Mouse (Mus musculus): Measurements from ENCODE around the gene Bach1. TPM values are rescaled to one million over a fixed set of nuclear protein-coding genes. Genes with fewer than 3 reads are reported as not detected.

Gene Bach1
- polyA plus RNA-seq, 1 experiment from 2014 or later: 15.9 TPM

DNA sequence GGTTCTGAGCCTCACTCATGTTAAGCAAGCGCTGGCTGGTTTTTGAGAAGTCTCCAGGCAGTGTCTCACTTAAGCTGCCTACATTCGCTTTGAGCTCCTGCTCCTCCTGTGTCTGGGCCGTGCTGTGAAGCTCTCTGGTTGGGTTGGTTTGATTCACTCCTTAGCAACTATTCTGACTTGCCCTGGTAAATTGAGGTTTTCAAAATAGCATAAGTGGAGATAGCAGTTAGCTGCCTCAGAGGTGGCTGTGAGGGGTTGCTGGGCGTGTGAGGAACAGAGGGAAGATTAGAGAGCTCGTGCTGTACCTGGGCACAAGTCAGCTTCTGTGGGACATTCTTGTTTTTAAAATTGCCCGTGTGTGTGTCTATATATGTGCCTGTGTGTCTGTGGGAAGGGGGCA is 27.6 kb downstream of the Bach1 start:
- no peak overlapping the region for H3K27ac ChIP-seq (replicated peaks; ENCODE audit: low read depth, low read length)
- H3K36me3 ChIP-seq (ENCODE audit: control insufficient read depth, insufficient read depth, low read length): peaks cover 11% of the 10 kb centered on the region
- H3K9me3 ChIP-seq (ENCODE audit: control insufficient read depth, low read length): no peaks in the 10 kb centered on the region
- H3K4me3 ChIP-seq (ENCODE audit: low read depth, low read length): no peak overlapping the region
- no peak overlapping the region for H3K4me2 ChIP-seq (ENCODE audit: low read depth, severe bottlenecking)
- H3K27me3 ChIP-seq (ENCODE audit: control insufficient read depth, insufficient read depth, low read length): no peaks in the 10 kb centered on the region
- H3K9ac ChIP-seq (ENCODE audit: low read length): no peak overlapping the region
- DNase-seq (ENCODE audit: low spot score) (no peak), ATAC-seq (ENCODE audit: insufficient number of reproducible peaks, low FRiP score, low TSS enrichment, low read depth) (no peak)
- WGBS: 89% methylated on average over 6 of the region's 6 CpGs
- no peaks in the 10 kb centered on the region for H3K4me1 ChIP-seq (ENCODE audit: control insufficient read depth, insufficient read depth, low read length)

DNA sequence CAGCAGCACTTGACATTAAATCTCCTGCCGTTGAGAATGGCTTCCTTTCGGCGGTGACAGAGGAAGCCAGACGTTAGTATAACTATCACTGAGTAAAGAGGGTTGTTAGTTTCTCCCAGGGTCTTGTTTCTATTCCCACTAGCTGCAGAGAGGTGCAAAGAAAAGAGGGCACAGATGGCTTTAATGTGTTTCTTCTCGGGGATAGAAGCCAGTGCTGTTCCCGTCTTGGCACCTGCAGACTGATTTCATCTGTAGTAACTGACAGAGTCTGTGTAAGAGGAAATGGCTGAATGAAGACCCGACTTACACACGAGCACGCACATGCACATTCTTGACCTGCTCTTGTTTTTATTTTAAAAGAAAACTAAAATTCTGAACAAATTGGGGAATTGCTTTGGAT is 28.5 kb downstream of the Bach1 start:
- Histone ChIP-seq H3K4me1 (ENCODE audit: control insufficient read depth, insufficient read depth, low read length) (no peaks in the 10 kb centered on the region), H3K9me3 (ENCODE audit: control insufficient read depth, low read length) (no peaks in the 10 kb centered on the region), H3K4me3 (ENCODE audit: low read depth, low read length) (no peak overlapping the region), H3K36me3 (ENCODE audit: control insufficient read depth, insufficient read depth, low read length) (peaks cover 11% of the 10 kb centered on the region), H3K4me2 (ENCODE audit: low read depth, severe bottlenecking) (no peak overlapping the region), H3K27me3 (ENCODE audit: control insufficient read depth, insufficient read depth, low read length) (no peaks in the 10 kb centered on the region), H3K9ac (ENCODE audit: low read length) (no peak overlapping the region), H3K27ac (replicated peaks; ENCODE audit: low read depth, low read length) (no peak overlapping the region)
- DNase-seq (ENCODE audit: low spot score): no peak
- ATAC-seq (ENCODE audit: insufficient number of reproducible peaks, low FRiP score, low TSS enrichment, low read depth): no peak
- WGBS: 71% methylated on average over 9 of the region's 9 CpGs

DNA sequence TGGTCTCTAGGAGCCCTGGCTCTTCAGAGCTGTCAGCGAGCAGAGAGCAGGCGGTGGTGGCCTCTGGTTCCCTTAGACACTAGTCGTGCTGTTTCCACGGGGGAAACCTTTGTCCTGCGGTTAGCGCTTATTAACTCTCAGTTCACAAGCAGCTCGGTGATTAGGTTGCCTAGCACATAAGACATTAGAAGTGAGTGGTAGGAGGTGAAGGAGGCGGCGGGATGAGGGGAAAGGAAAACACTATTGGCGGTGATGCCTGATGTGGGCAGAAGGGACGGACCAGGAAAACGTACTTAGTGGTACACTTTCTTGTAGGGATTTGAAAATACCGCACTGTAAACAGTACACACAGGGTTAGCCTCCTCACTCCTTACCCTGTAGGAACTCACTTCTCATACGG is 29.2 kb downstream of the Bach1 start:
- no peak for ATAC-seq (ENCODE audit: insufficient number of reproducible peaks, low FRiP score, low TSS enrichment, low read depth)
- Histone ChIP-seq H3K36me3 (ENCODE audit: control insufficient read depth, insufficient read depth, low read length) (peaks cover 10% of the 10 kb centered on the region), H3K9ac (ENCODE audit: low read length) (no peak overlapping the region), H3K27ac (replicated peaks; ENCODE audit: low read depth, low read length) (no peak overlapping the region), H3K9me3 (ENCODE audit: control insufficient read depth, low read length) (no peaks in the 10 kb centered on the region), H3K4me2 (ENCODE audit: low read depth, severe bottlenecking) (no peak overlapping the region), H3K27me3 (ENCODE audit: control insufficient read depth, insufficient read depth, low read length) (no peaks in the 10 kb centered on the region), H3K4me1 (ENCODE audit: control insufficient read depth, insufficient read depth, low read length) (no peaks in the 10 kb centered on the region), H3K4me3 (ENCODE audit: low read depth, low read length) (no peak overlapping the region)
- 90% methylated on average over 14 of the region's 14 CpGs for WGBS
- DNase-seq (ENCODE audit: low spot score): no peak

DNA sequence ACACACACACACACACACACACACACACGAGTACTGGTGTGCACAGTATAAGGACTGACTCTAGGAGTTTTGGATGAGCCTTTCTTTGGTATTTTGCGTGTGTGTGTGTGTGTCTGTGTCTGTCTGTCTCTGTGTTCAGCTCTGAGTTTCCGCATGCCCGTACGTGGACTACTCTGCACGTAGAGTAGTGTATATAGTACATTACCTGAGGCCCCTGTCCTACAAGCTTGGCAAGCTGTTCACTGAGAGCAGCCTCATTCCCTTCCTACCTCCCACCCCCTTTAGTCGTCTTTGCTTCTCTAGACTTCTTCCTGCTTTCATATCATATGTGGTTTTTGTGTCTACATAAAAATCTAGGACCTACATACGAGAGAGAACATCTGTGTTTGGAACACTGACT is 30.0 kb downstream of the Bach1 start:
- 91% methylated on average over 8 of the region's 8 CpGs for WGBS
- DNase-seq (ENCODE audit: low spot score): no peak
- Histone ChIP-seq H3K9me3 (ENCODE audit: control insufficient read depth, low read length) (no peaks in the 10 kb centered on the region), H3K9ac (ENCODE audit: low read length) (no peak overlapping the region), H3K27me3 (ENCODE audit: control insufficient read depth, insufficient read depth, low read length) (no peaks in the 10 kb centered on the region), H3K4me2 (ENCODE audit: low read depth, severe bottlenecking) (no peak overlapping the region), H3K4me1 (ENCODE audit: control insufficient read depth, insufficient read depth, low read length) (no peaks in the 10 kb centered on the region), H3K36me3 (ENCODE audit: control insufficient read depth, insufficient read depth, low read length) (peaks cover 5% of the 10 kb centered on the region), H3K4me3 (ENCODE audit: low read depth, low read length) (no peak overlapping the region), H3K27ac (replicated peaks; ENCODE audit: low read depth, low read length) (no peak overlapping the region)
- ATAC-seq (ENCODE audit: insufficient number of reproducible peaks, low FRiP score, low TSS enrichment, low read depth): no peak

DNA sequence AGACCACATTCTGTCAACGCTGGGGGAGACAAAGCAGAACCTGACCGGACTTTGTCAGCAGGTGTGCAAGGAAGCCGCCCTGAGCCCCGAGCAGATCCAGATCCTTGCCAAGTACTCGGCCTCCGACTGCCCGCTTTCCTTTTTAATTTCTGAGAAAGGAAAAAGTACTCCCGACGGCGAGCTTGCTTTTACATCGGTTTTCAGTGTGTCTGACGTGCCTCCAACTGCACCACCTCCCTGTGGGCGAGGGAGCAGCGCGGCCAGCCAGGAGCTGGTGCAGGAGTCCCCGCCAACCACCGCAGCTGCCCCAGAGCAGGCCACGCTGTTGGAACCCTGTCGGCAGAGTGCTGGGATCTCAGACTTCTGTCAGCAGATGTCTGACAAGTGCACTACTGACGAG is 30.7 kb downstream of the Bach1 start:
- H3K27me3 ChIP-seq (ENCODE audit: control insufficient read depth, insufficient read depth, low read length): no peaks in the 10 kb centered on the region
- DNase-seq (ENCODE audit: low spot score) (no peak), ATAC-seq (ENCODE audit: insufficient number of reproducible peaks, low FRiP score, low TSS enrichment, low read depth) (no peak)
- no peak overlapping the region for H3K9ac ChIP-seq (ENCODE audit: low read length)
- no peak overlapping the region for H3K27ac ChIP-seq (replicated peaks; ENCODE audit: low read depth, low read length)
- 94% methylated on average over 20 of the region's 20 CpGs for WGBS
- no peak overlapping the region for H3K4me3 ChIP-seq (ENCODE audit: low read depth, low read length)
- H3K9me3 ChIP-seq (ENCODE audit: control insufficient read depth, low read length): no peaks in the 10 kb centered on the region
- H3K36me3 ChIP-seq (ENCODE audit: control insufficient read depth, insufficient read depth, low read length): peaks cover 5% of the 10 kb centered on the region
- no peak overlapping the region for H3K4me2 ChIP-seq (ENCODE audit: low read depth, severe bottlenecking)
- no peaks in the 10 kb centered on the region for H3K4me1 ChIP-seq (ENCODE audit: control insufficient read depth, insufficient read depth, low read length)

DNA sequence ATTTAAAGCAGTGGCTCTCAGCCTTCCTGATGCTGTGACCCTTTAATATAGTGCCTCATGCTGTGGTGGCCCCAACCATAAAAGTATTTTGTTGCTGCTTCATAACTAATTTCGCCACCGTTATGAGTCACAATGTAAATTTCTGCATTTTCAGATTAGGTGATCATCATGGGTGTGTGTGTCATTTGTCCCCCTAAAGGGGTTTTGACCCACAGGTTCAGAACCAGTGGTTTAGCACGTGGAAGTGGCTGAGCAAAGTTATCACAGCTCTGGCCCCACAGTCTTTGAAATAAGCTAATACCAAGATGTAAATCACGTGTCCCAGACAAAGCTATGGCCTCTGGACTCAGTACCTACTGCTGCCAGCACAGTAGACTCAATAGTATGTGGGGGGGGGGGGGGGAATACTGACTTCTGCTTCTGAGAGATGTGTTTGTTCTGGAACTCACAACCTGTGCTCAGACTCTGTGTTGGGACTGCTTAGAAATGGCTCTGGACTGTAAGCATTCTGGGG is 36.2 kb downstream of the Bach1 start:
- Histone ChIP-seq H3K27me3 (ENCODE audit: control insufficient read depth, insufficient read depth, low read length) (no peaks in the 10 kb centered on the region), H3K4me3 (ENCODE audit: low read depth, low read length) (no peak overlapping the region), H3K9me3 (ENCODE audit: control insufficient read depth, low read length) (no peaks in the 10 kb centered on the region), H3K4me2 (ENCODE audit: low read depth, severe bottlenecking) (no peak overlapping the region), H3K36me3 (ENCODE audit: control insufficient read depth, insufficient read depth, low read length) (peaks cover 5% of the 10 kb centered on the region), H3K4me1 (ENCODE audit: control insufficient read depth, insufficient read depth, low read length) (no peaks in the 10 kb centered on the region), H3K27ac (replicated peaks; ENCODE audit: low read depth, low read length) (no peak overlapping the region), H3K9ac (ENCODE audit: low read length) (no peak overlapping the region)
- no peak for ATAC-seq (ENCODE audit: insufficient number of reproducible peaks, low FRiP score, low TSS enrichment, low read depth)
- no peak for DNase-seq (ENCODE audit: low spot score)
- 86% methylated on average over 4 of the region's 4 CpGs for WGBS

DNA sequence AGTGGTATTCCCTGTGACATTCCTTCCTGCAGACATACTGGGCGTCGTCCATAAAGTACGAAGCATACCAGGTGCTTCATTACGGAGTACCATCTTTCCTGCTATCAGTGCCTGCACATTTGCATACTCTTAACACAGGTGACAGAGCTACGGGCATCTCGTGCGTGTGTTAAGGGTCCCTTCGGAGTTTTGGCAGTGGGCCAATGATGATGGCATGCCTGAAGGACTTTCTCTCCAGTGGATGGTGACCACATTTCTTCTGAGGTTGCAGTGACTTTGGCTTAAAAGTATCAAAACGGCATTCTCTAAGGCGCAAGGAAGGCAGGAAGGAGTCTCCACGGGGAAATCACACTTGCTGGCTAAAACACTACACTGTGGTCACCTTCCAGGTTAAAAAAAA is 37.4 kb downstream of the Bach1 start:
- no peak overlapping the region for H3K27ac ChIP-seq (replicated peaks; ENCODE audit: low read depth, low read length)
- 90% methylated on average over 11 of the region's 11 CpGs for WGBS
- DNase-seq (ENCODE audit: low spot score): no peak
- no peak overlapping the region for H3K4me3 ChIP-seq (ENCODE audit: low read depth, low read length)
- no peaks in the 10 kb centered on the region for H3K4me1 ChIP-seq (ENCODE audit: control insufficient read depth, insufficient read depth, low read length)
- no peaks in the 10 kb centered on the region for H3K36me3 ChIP-seq (ENCODE audit: control insufficient read depth, insufficient read depth, low read length)
- no peak for ATAC-seq (ENCODE audit: insufficient number of reproducible peaks, low FRiP score, low TSS enrichment, low read depth)
- H3K27me3 ChIP-seq (ENCODE audit: control insufficient read depth, insufficient read depth, low read length): no peaks in the 10 kb centered on the region
- no peak overlapping the region for H3K4me2 ChIP-seq (ENCODE audit: low read depth, severe bottlenecking)
- no peaks in the 10 kb centered on the region for H3K9me3 ChIP-seq (ENCODE audit: control insufficient read depth, low read length)
- no peak overlapping the region for H3K9ac ChIP-seq (ENCODE audit: low read length)

DNA sequence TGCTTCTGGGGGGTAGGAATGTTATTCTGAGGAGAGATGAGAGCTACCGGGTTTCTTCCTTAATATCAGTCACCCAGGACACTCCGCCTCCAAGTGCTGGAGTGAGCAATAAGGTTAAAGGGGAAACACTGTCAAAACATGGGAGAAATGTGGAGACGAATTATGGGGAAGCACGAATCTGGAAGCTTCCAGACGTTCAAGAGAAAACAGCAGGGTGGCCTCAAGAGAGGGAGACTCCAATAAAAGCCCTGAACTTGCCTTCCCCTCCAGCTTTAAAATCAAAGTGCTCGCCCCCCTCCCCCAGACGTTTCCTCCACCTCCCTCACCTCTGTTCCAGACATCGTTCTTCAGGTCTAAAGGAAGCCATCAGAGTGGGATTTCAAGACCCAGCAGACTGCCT is 38.6 kb downstream of the Bach1 start:
- Histone ChIP-seq H3K27me3 (ENCODE audit: control insufficient read depth, insufficient read depth, low read length) (no peaks in the 10 kb centered on the region), H3K4me3 (ENCODE audit: low read depth, low read length) (no peak overlapping the region), H3K9me3 (ENCODE audit: control insufficient read depth, low read length) (no peaks in the 10 kb centered on the region), H3K9ac (ENCODE audit: low read length) (no peak overlapping the region), H3K36me3 (ENCODE audit: control insufficient read depth, insufficient read depth, low read length) (no peaks in the 10 kb centered on the region), H3K4me1 (ENCODE audit: control insufficient read depth, insufficient read depth, low read length) (no peaks in the 10 kb centered on the region), H3K4me2 (ENCODE audit: low read depth, severe bottlenecking) (no peak overlapping the region), H3K27ac (replicated peaks; ENCODE audit: low read depth, low read length) (no peak overlapping the region)
- no peak for ATAC-seq (ENCODE audit: insufficient number of reproducible peaks, low FRiP score, low TSS enrichment, low read depth)
- DNase-seq (ENCODE audit: low spot score): no peak
- 52% methylated on average over 8 of the region's 8 CpGs for WGBS

DNA sequence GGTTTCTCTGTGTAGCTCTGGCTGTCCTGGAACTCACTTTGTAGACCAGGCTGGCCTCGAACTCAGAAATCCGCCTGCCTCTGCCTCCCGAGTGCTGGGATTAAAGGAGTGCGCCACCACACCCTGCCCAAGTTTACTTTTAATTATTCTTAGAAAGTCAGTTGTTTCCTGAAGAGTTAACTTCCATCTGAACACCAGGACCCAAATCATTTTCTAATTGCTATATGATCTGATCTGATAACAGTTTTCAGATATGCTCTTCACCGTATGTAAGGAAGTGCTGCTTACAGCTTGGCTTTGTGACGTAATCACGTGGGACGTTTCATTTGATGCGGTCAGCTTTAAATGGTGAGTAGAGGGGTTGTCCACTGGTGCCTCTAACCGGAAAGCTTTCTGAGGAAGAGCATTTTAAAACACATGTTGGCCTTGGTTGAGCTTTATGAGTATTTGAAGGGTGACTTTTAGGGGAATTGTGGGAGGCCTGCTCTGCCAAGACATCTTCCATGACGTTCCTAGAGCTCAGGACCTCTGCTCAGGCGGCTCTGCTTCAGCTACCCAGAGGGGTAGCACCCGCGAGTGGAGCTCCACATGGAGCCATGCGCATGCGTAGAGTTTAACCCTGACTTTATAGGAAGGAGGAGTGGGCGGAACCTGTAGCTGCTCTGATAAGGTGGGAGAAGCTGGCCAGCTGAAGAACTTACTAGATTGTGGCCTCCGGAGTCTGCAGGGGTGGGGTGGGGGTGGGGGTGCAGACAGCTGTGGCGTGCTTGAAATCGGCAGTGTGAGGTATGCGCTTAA is 39.3 kb downstream of the Bach1 start:
- no peak overlapping the region for H3K4me3 ChIP-seq (ENCODE audit: low read depth, low read length)
- no peak overlapping the region for H3K4me2 ChIP-seq (ENCODE audit: low read depth, severe bottlenecking)
- WGBS: 82% methylated on average over 21 of the region's 21 CpGs

More for the DNA sequence above, 39.3 kb downstream of the Bach1 start:
- Histone ChIP-seq H3K27ac (replicated peaks; ENCODE audit: low read depth, low read length) (no peak overlapping the region), H3K36me3 (ENCODE audit: control insufficient read depth, insufficient read depth, low read length) (no peaks in the 10 kb centered on the region), H3K27me3 (ENCODE audit: control insufficient read depth, insufficient read depth, low read length) (no peaks in the 10 kb centered on the region), H3K4me1 (ENCODE audit: control insufficient read depth, insufficient read depth, low read length) (no peaks in the 10 kb centered on the region), H3K9ac (ENCODE audit: low read length) (no peak overlapping the region), H3K9me3 (ENCODE audit: control insufficient read depth, low read length) (no peaks in the 10 kb centered on the region)
- no peak for ATAC-seq (ENCODE audit: insufficient number of reproducible peaks, low FRiP score, low TSS enrichment, low read depth)
- no peak for DNase-seq (ENCODE audit: low spot score)
